ENCODE assay signal across 28 mouse cellular contexts in the genomic region with DNA sequence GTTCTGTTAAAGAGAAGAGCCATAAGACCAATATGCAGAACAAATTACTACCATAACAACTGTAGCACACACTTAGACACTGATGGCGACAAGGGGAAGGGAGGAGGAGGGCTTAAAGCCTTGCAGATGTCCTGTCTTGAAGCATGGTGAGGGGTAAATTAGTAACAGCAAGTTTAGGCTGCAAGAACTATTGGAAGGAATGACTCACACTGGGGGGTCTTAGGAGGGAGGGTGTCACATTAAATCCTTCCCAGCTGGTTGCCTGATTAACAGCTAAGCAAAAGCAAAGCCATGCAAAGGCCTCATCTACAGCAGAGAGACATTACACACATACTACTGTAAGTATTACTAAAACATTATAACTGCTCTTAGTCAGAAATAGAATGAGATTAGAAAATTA. TPM values are rescaled to one million over a fixed set of nuclear protein-coding genes. Genes with fewer than 3 reads are reported as not detected.
DNase-seq lines count a peak whose midpoint lies in the region; ATAC-seq and TF ChIP-seq lines count a peak whose summit lies in the region.
"Had no signal": no experiment of that assay in that cellular context is flagged by ENCODE, and none has a peak within 500 bp of the region (broad histone marks: within the 10 kb centered on the region; RNA-seq: fewer than 3 reads in every experiment).

No protein-coding gene starts in this region.

- no peak for TF ChIP-seq CTCF in left cerebral cortex, adult 2 months (IDR thresholded peaks at IDR 0.05)

- H3K9ac ChIP-seq in intestine, embryonic 16.5 days (ENCODE audit: low read depth, low read length): no peak overlapping the region
- H3K9ac ChIP-seq in intestine, embryonic 15.5 days: no peak overlapping the region
- H3K9ac ChIP-seq in neural tube, embryonic 13.5 days: no peak overlapping the region
- no peak overlapping the region for H3K9ac ChIP-seq in embryonic facial prominence, embryonic 15.5 days
- H3K9ac ChIP-seq: forebrain, embryonic 12.5 days; heart, embryonic 12.5 days; hindbrain, embryonic 14.5 days had no signal

- no peak for DNase-seq in neural tube, embryonic 10.5 days (ENCODE audit: extremely low spot score, low spot score)
- DNase-seq in left cerebral cortex, adult 2 months (ENCODE audit: extremely low spot score in 1 of 2, low spot score in 2 of 2): no peak
- no peak for DNase-seq in left cerebral cortex, adult 9 months (ENCODE audit: low spot score in 2 of 2)
- DNase-seq: adrenal gland, postnatal 14 days; B cell, adult 2 months; cerebellum, adult 18-20 months; cerebellum, adult 9-11 months; cerebellum, postnatal 36 days; gastrocnemius, postnatal 14 days had no signal

- no peak overlapping the region for H3K4me2 ChIP-seq in intestine, embryonic 16.5 days (ENCODE audit: low read depth, low read length)
- H3K4me2 ChIP-seq in intestine, embryonic 15.5 days (replicated peaks): no peak overlapping the region
- H3K4me2 ChIP-seq in neural tube, embryonic 13.5 days: no peak overlapping the region
- no peak overlapping the region for H3K4me2 ChIP-seq in embryonic facial prominence, embryonic 15.5 days (replicated peaks)
- H3K4me2 ChIP-seq: forebrain, embryonic 12.5 days; heart, embryonic 12.5 days; hindbrain, embryonic 14.5 days had no signal

- H3K9me3 ChIP-seq in intestine, embryonic 16.5 days (ENCODE audit: control insufficient read depth, low read length): no peaks in the 10 kb centered on the region
- H3K9me3 ChIP-seq in intestine, embryonic 15.5 days: no peaks in the 10 kb centered on the region
- H3K9me3 ChIP-seq in neural tube, embryonic 13.5 days: no peaks in the 10 kb centered on the region
- no peaks in the 10 kb centered on the region for H3K9me3 ChIP-seq in embryonic facial prominence, embryonic 15.5 days (replicated peaks)
- H3K9me3 ChIP-seq: forebrain, embryonic 12.5 days; G1E; heart, embryonic 12.5 days; hindbrain, embryonic 10.5 days had no signal

- no peaks in the 10 kb centered on the region for H3K36me3 ChIP-seq in intestine, embryonic 16.5 days (ENCODE audit: control insufficient read depth, insufficient read depth, low read length)
- no peaks in the 10 kb centered on the region for H3K36me3 ChIP-seq in intestine, embryonic 15.5 days
- H3K36me3 ChIP-seq in neural tube, embryonic 13.5 days: 0 out of 2 replicates have a peak, but pooled peaks cover 3% of the 10 kb centered on the region
- H3K36me3 ChIP-seq in embryonic facial prominence, embryonic 15.5 days: no peaks in the 10 kb centered on the region

- intact Hi-C loops in left cerebral cortex, adult 2 months (cut with DNase I): no loop called here

- no peaks in the 10 kb centered on the region for H3K27me3 ChIP-seq in intestine, embryonic 16.5 days (replicated peaks; ENCODE audit: control insufficient read depth, insufficient read depth, low read length)
- H3K27me3 ChIP-seq in intestine, embryonic 15.5 days (replicated peaks): no peaks in the 10 kb centered on the region
- H3K27me3 ChIP-seq in neural tube, embryonic 13.5 days: no peaks in the 10 kb centered on the region
- no peaks in the 10 kb centered on the region for H3K27me3 ChIP-seq in embryonic facial prominence, embryonic 15.5 days
- H3K27me3 ChIP-seq: forebrain, embryonic 12.5 days; heart, embryonic 12.5 days had no signal

- ATAC-seq in intestine, embryonic 16.5 days: 0 out of 2 replicates have a peak, but pooled peaks have one; percentile 13
- no peak for ATAC-seq in intestine, embryonic 15.5 days
- peak; percentile 47; the same call in 1 of the 2 replicates for ATAC-seq in neural tube, embryonic 13.5 days (ENCODE audit: low read depth)
- 0 out of 2 replicates have a peak, but pooled peaks have one; percentile 29 for ATAC-seq in embryonic facial prominence, embryonic 15.5 days (ENCODE audit: insufficient number of reproducible peaks, low FRiP score, low TSS enrichment, low read depth)
- ATAC-seq: activated CD4-positive, CD25-positive, alpha-beta regulatory T cell, adult 4 months; CD4-positive, CD25-positive, alpha-beta regulatory T cell, adult 4 months; forebrain, embryonic 16.5 days; intestine, postnatal 0 days had no signal

- H3K4me1 ChIP-seq in intestine, embryonic 16.5 days (ENCODE audit: control insufficient read depth, insufficient read depth, low read length): no peaks in the 10 kb centered on the region
- H3K4me1 ChIP-seq in intestine, embryonic 15.5 days (replicated peaks): no peaks in the 10 kb centered on the region
- H3K4me1 ChIP-seq in neural tube, embryonic 13.5 days (replicated peaks): no peaks in the 10 kb centered on the region
- no peaks in the 10 kb centered on the region for H3K4me1 ChIP-seq in embryonic facial prominence, embryonic 15.5 days
- H3K4me1 ChIP-seq: forebrain, embryonic 12.5 days; heart, embryonic 12.5 days had no signal

- 37% methylated on average over 1 of the region's 1 CpGs for WGBS in intestine, embryonic 16.5 days
- WGBS in intestine, embryonic 15.5 days: 52% methylated on average over 1 of the region's 1 CpGs
- WGBS in neural tube, embryonic 13.5 days: 31% methylated on average over 1 of the region's 1 CpGs
- WGBS in embryonic facial prominence, embryonic 15.5 days: 35% methylated on average over 1 of the region's 1 CpGs

- H3K27ac ChIP-seq in intestine, embryonic 16.5 days (ENCODE audit: low read length): no peak overlapping the region
- H3K27ac ChIP-seq in intestine, embryonic 15.5 days: no peak overlapping the region
- H3K27ac ChIP-seq in neural tube, embryonic 13.5 days (replicated peaks): no peak overlapping the region
- no peak overlapping the region for H3K27ac ChIP-seq in embryonic facial prominence, embryonic 15.5 days (replicated peaks)
- H3K27ac ChIP-seq in left cerebral cortex, adult 2 months: no peak overlapping the region
- H3K27ac ChIP-seq: forebrain, embryonic 12.5 days; hindbrain, embryonic 10.5 days; hindbrain, embryonic 14.5 days had no signal

- no peak overlapping the region for H3K4me3 ChIP-seq in intestine, embryonic 16.5 days (ENCODE audit: low read length)
- H3K4me3 ChIP-seq in intestine, embryonic 15.5 days (replicated peaks): no peak overlapping the region
- no peak overlapping the region for H3K4me3 ChIP-seq in neural tube, embryonic 13.5 days
- H3K4me3 ChIP-seq in embryonic facial prominence, embryonic 15.5 days (replicated peaks): no peak overlapping the region
- H3K4me3 ChIP-seq in left cerebral cortex, adult 2 months: no peak overlapping the region
- H3K4me3 ChIP-seq: forebrain, embryonic 12.5 days; heart, embryonic 12.5 days; hindbrain, embryonic 10.5 days had no signal

RNA-seq across cellular contexts. Expression of gene Foxd4, which starts 28.0 kb away (rescaled TPM):
- not detected in 2 replicates for polyA plus RNA-seq in intestine, embryonic 16.5 days (2015; fragmentation: Nextera tagmentation; extraction: Ambion mirVana)
- polyA plus RNA-seq in intestine, embryonic 15.5 days (2015; fragmentation: Nextera tagmentation; extraction: Ambion mirVana): not detected in 2 replicates
- polyA plus RNA-seq in neural tube, embryonic 13.5 days (2015; fragmentation: Nextera tagmentation; extraction: Ambion mirVana): not detected in 2 replicates
- not detected in 2 replicates for polyA plus RNA-seq in embryonic facial prominence, embryonic 15.5 days (2015; fragmentation: Nextera tagmentation; extraction: Ambion mirVana)
- total RNA-seq in left cerebral cortex, adult 2 months (2021): not detected
- total RNA-seq: adrenal gland, adult 18-20 months; adrenal gland, postnatal 14 days; G1E; gastrocnemius, adult 18-20 months; gastrocnemius, postnatal 14 days; granulocyte monocyte progenitor cell, adult 5-6 weeks; heart, adult 8-10 months; heart, postnatal 25 days had no signal
- polyA plus RNA-seq: activated CD4-positive, CD25-positive, alpha-beta regulatory T cell, adult 4 months; CD4-positive, CD25-positive, alpha-beta regulatory T cell, adult 4 months; forebrain, embryonic 16.5 days; G1E; heart, embryonic 12.5 days; heart, embryonic 16.5 days; intestine, postnatal 0 days had no signal

RNA-seq across cellular contexts. Expression of gene Cbwd1, which starts 32.4 kb away (rescaled TPM):
- 15.6 and 16.4 TPM in 2 replicates for polyA plus RNA-seq in intestine, embryonic 16.5 days (2015; fragmentation: Nextera tagmentation; extraction: Ambion mirVana)
- 16.2 and 18.8 TPM in 2 replicates for polyA plus RNA-seq in intestine, embryonic 15.5 days (2015; fragmentation: Nextera tagmentation; extraction: Ambion mirVana)
- polyA plus RNA-seq in neural tube, embryonic 13.5 days (2015; fragmentation: Nextera tagmentation; extraction: Ambion mirVana): 16.6 and 19.9 TPM in 2 replicates
- 16.3 and 19.1 TPM in 2 replicates for polyA plus RNA-seq in embryonic facial prominence, embryonic 15.5 days (2015; fragmentation: Nextera tagmentation; extraction: Ambion mirVana)
- total RNA-seq in left cerebral cortex, adult 2 months (2021): 10 to 100 TPM; 12.4 to 16.2 TPM

RNA-seq across cellular contexts. Expression of gene Gm10053, which starts 53.6 kb away (rescaled TPM):
- polyA plus RNA-seq in intestine, embryonic 16.5 days (2015; fragmentation: Nextera tagmentation; extraction: Ambion mirVana): 316 and 355 TPM in 2 replicates
- 341 and 347 TPM in 2 replicates for polyA plus RNA-seq in intestine, embryonic 15.5 days (2015; fragmentation: Nextera tagmentation; extraction: Ambion mirVana)
- polyA plus RNA-seq in neural tube, embryonic 13.5 days (2015; fragmentation: Nextera tagmentation; extraction: Ambion mirVana): 278 and 307 TPM in 2 replicates
- polyA plus RNA-seq in embryonic facial prominence, embryonic 15.5 days (2015; fragmentation: Nextera tagmentation; extraction: Ambion mirVana): 182 and 192 TPM in 2 replicates
- total RNA-seq in left cerebral cortex, adult 2 months (2021): 100 to 1,000 TPM; 185 to 197 TPM
